Mouse (Mus musculus): ENCODE data around the gene Kpna2.

DNA sequence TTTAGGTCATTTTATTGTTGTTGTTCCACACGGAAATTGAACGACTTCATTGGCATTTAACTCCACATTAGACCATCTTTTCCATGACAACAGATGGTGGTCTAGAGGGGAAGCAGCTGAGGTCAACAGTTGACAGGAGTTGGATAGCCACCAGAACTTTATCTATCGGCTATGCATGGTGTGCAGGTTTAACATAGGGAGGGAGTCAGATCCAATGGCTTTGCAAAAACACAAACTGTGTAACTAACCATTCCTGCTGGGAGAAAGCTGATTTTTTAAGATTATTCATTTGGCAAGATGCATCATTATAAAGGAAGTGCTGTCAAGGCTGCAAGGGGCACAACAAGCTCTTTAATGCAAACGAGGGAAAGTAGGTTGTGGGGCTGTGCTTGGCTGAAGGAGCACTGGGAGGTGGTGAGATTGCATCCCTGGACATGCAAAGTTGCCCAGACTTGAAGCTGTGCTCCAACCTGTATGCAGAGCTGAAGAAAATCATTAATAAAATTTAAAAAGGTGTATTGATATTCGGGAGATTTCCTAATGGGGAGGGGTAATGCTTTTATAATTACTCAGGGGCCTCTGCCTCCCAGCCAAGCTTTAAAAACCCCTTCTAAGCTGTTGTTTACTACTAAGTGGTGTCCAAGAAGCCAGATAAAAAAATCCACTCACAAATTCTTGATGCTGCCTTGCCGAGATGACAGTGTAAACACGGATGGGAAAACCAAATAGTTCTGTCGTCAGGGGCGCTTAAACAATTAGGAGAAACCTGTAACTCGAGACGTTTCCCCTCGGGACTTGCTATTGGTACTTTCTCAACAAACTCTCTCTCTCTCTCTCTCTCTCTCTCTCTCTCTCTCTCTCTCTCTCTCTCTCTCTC is 27.5 kb upstream of the Kpna2 start:
- TF ChIP-seq TAL1 (IDR thresholded peaks at IDR 0.05; ENCODE audit: low read length) (no peak), GATA1 (IDR thresholded peaks at IDR 0.05; ENCODE audit: low read length) (no peak)
